Mouse (Mus musculus) forebrain, embryonic 13.5 days (tissue): ENCODE measurements at regions not wholly inside any gene's neighbourhood (a gene's known extent, or its start where the extent isn't known, plus 50 kb on each side); places are given as distances from the start of the nearest gene placed in this dataset.

ENCODE experiments used
- ATAC-seq: fragments of 200-750 bp; cut with Nextera tagmentation; 2 replicates; pipeline ENCODE4 v1.8.0; 2017
- H3K27ac ChIP-seq: fragments of 300-500 bp; sonication (generic); 2 replicates; pipeline ENCODE4 v1.5.1; 2015; ENCODE audit warnings: inconsistent platforms, mild to moderate bottlenecking, moderate library complexity
- H3K27me3 ChIP-seq: fragments of 300-500 bp; sonication (generic); 2 replicates; pipeline ENCODE4 v1.6.1; 2015; ENCODE audit warnings: mild to moderate bottlenecking, inconsistent platforms
- H3K36me3 ChIP-seq: fragments of 300-500 bp; sonication (generic); 2 replicates; pipeline ENCODE4 v1.6.1; 2015; ENCODE audit warnings: mild to moderate bottlenecking, inconsistent platforms; ENCODE audit not compliant: poor library complexity, severe bottlenecking
- H3K4me1 ChIP-seq: fragments of 300-500 bp; sonication (generic); 2 replicates; pipeline ENCODE4 v1.6.1; 2015; ENCODE audit warnings: inconsistent platforms
- H3K4me2 ChIP-seq: fragments of 300-500 bp; sonication (generic); 2 replicates; pipeline ENCODE4 v1.6.1; 2015; ENCODE audit warnings: inconsistent platforms, mild to moderate bottlenecking, moderate library complexity
- H3K4me3 ChIP-seq: fragments of 300-500 bp; sonication (generic); 2 replicates; pipeline ENCODE4 v1.5.1; 2015; ENCODE audit warnings: mild to moderate bottlenecking, inconsistent platforms
- H3K9ac ChIP-seq: fragments of 300-500 bp; sonication (generic); 2 replicates; pipeline ENCODE4 v1.6.1; 2015; ENCODE audit warnings: mild to moderate bottlenecking, inconsistent platforms
- H3K9me3 ChIP-seq: fragments of 300-500 bp; sonication (generic); replicated peaks from 2 replicates; pipeline ENCODE4 v1.6.1; 2016; ENCODE audit warnings: inconsistent platforms
- WGBS: fragments of 180-500 bp; shearing (Covaris S2); methylation state at CpG from one replicate; pipeline ENCODE4 v1.1.7; 2015; 5-methylcytosine and 5-hydroxymethylcytosine counted together

- Histone ChIP-seq H3K27ac (no peak overlapping the region), H3K4me3 (no peak overlapping the region), H3K4me1 (no peaks in the 10 kb centered on the region), H3K36me3 (no peaks in the 10 kb centered on the region), H3K9ac (no peak overlapping the region), H3K4me2 (no peak overlapping the region), H3K27me3 (no peaks in the 10 kb centered on the region), H3K9me3 (no peaks in the 10 kb centered on the region)
- 78% methylated on average over 1 of the region's 1 CpGs for WGBS
- ATAC-seq: no peak
These were observed 800.9 kb upstream of the A1bg start for GRCm38 (mm10) chr15:61723696-61724095.

GRCm38 (mm10) chr15:61718486-61718885 is 795.7 kb upstream of the A1bg start:
- ATAC-seq: no peak
- H3K4me1 ChIP-seq: no peaks in the 10 kb centered on the region
- no peak overlapping the region for H3K4me2 ChIP-seq
- H3K9me3 ChIP-seq: no peaks in the 10 kb centered on the region
- H3K27ac ChIP-seq: no peak overlapping the region
- no peak overlapping the region for H3K4me3 ChIP-seq
- H3K9ac ChIP-seq: no peak overlapping the region
- H3K27me3 ChIP-seq: no peaks in the 10 kb centered on the region
- H3K36me3 ChIP-seq: no peaks in the 10 kb centered on the region

GRCm38 (mm10) chr15:61717216-61717615 is 794.4 kb upstream of the A1bg start:
- ATAC-seq: no peak

GRCm38 (mm10) chr15:61713953-61714352 is 791.1 kb upstream of the A1bg start:
- no peaks in the 10 kb centered on the region for H3K27me3 ChIP-seq
- no peak overlapping the region for H3K27ac ChIP-seq
- no peaks in the 10 kb centered on the region for H3K4me1 ChIP-seq
- H3K9me3 ChIP-seq: no peaks in the 10 kb centered on the region
- no peaks in the 10 kb centered on the region for H3K36me3 ChIP-seq
- 80% methylated on average over 2 of the region's 2 CpGs for WGBS
- no peak overlapping the region for H3K4me2 ChIP-seq
- no peak overlapping the region for H3K4me3 ChIP-seq
- no peak overlapping the region for H3K9ac ChIP-seq
- no peak for ATAC-seq

More at GRCm38 (mm10) chr15:61717216-61717615, 794.4 kb upstream of the A1bg start:
- Histone ChIP-seq H3K36me3 (no peaks in the 10 kb centered on the region), H3K9me3 (no peaks in the 10 kb centered on the region), H3K9ac (no peak overlapping the region), H3K27me3 (no peaks in the 10 kb centered on the region), H3K27ac (no peak overlapping the region), H3K4me3 (no peak overlapping the region), H3K4me2 (no peak overlapping the region), H3K4me1 (no peaks in the 10 kb centered on the region)
- WGBS: 91% methylated on average over 1 of the region's 1 CpGs

GRCm38 (mm10) chr15:61708928-61709327 is 786.1 kb upstream of the A1bg start:
- no peaks in the 10 kb centered on the region for H3K36me3 ChIP-seq
- H3K27me3 ChIP-seq: no peaks in the 10 kb centered on the region
- 71% methylated on average over 4 of the region's 4 CpGs for WGBS
- H3K4me2 ChIP-seq: no peak overlapping the region
- no peak for ATAC-seq
- no peak overlapping the region for H3K27ac ChIP-seq
- H3K9ac ChIP-seq: no peak overlapping the region
- H3K4me1 ChIP-seq: no peaks in the 10 kb centered on the region
- no peaks in the 10 kb centered on the region for H3K9me3 ChIP-seq
- no peak overlapping the region for H3K4me3 ChIP-seq

GRCm38 (mm10) chr15:61707952-61708351 is 785.1 kb upstream of the A1bg start:
- Histone ChIP-seq H3K27me3 (no peaks in the 10 kb centered on the region), H3K27ac (no peak overlapping the region)
- 73% methylated on average over 6 of the region's 6 CpGs for WGBS

GRCm38 (mm10) chr15:61692679-61693078 is 769.9 kb upstream of the A1bg start:
- H3K4me2 ChIP-seq: no peak overlapping the region
- H3K9me3 ChIP-seq: no peaks in the 10 kb centered on the region
- peak; percentile 16; the same call in 1 of the 2 replicates for ATAC-seq
- no peaks in the 10 kb centered on the region for H3K27me3 ChIP-seq
- no peak overlapping the region for H3K9ac ChIP-seq
- H3K4me1 ChIP-seq: no peaks in the 10 kb centered on the region
- 86% methylated on average over 1 of the region's 1 CpGs for WGBS
- no peaks in the 10 kb centered on the region for H3K36me3 ChIP-seq
- H3K4me3 ChIP-seq: no peak overlapping the region
- H3K27ac ChIP-seq: no peak overlapping the region

More at GRCm38 (mm10) chr15:61707952-61708351, 785.1 kb upstream of the A1bg start:
- H3K9me3 ChIP-seq: no peaks in the 10 kb centered on the region
- no peak overlapping the region for H3K4me3 ChIP-seq
- H3K4me1 ChIP-seq: no peaks in the 10 kb centered on the region
- ATAC-seq: no peak
- H3K4me2 ChIP-seq: no peak overlapping the region
- no peaks in the 10 kb centered on the region for H3K36me3 ChIP-seq
- no peak overlapping the region for H3K9ac ChIP-seq

GRCm38 (mm10) chr15:61690425-61690824 is 767.6 kb upstream of the A1bg start:
- peak; percentile 43; the same call in 1 of the 2 replicates for ATAC-seq

GRCm38 (mm10) chr15:61689776-61690397 is 767.1 kb upstream of the A1bg start:
- Histone ChIP-seq H3K4me3 (no peak overlapping the region), H3K4me2 (no peak overlapping the region), H3K9ac (no peak overlapping the region), H3K9me3 (no peaks in the 10 kb centered on the region), H3K27ac (no peak overlapping the region), H3K36me3 (no peaks in the 10 kb centered on the region), H3K4me1 (no peaks in the 10 kb centered on the region), H3K27me3 (no peaks in the 10 kb centered on the region)
- WGBS: 81% methylated on average over 12 of the region's 12 CpGs
- no peak for ATAC-seq

More at GRCm38 (mm10) chr15:61690425-61690824, 767.6 kb upstream of the A1bg start:
- 75% methylated on average over 13 of the region's 13 CpGs for WGBS
- H3K36me3 ChIP-seq: no peaks in the 10 kb centered on the region
- H3K27ac ChIP-seq: no peak overlapping the region
- no peak overlapping the region for H3K4me3 ChIP-seq
- no peaks in the 10 kb centered on the region for H3K4me1 ChIP-seq
- H3K9ac ChIP-seq: no peak overlapping the region
- H3K4me2 ChIP-seq: no peak overlapping the region
- no peaks in the 10 kb centered on the region for H3K9me3 ChIP-seq
- no peaks in the 10 kb centered on the region for H3K27me3 ChIP-seq

- WGBS: 94% methylated on average over 4 of the region's 4 CpGs
- no peaks in the 10 kb centered on the region for H3K27me3 ChIP-seq
- H3K4me1 ChIP-seq: no peaks in the 10 kb centered on the region
- H3K9me3 ChIP-seq: no peaks in the 10 kb centered on the region
- no peak for ATAC-seq
- H3K27ac ChIP-seq: no peak overlapping the region
- H3K9ac ChIP-seq: no peak overlapping the region
- H3K4me2 ChIP-seq: no peak overlapping the region
- H3K4me3 ChIP-seq: no peak overlapping the region
- H3K36me3 ChIP-seq: no peaks in the 10 kb centered on the region
These were observed 760.2 kb upstream of the A1bg start for GRCm38 (mm10) chr15:61682968-61683367.

- H3K9me3 ChIP-seq: no peaks in the 10 kb centered on the region
- no peak overlapping the region for H3K4me3 ChIP-seq
- H3K4me2 ChIP-seq: no peak overlapping the region
- H3K4me1 ChIP-seq: no peaks in the 10 kb centered on the region
- no peaks in the 10 kb centered on the region for H3K36me3 ChIP-seq
- H3K27me3 ChIP-seq: no peaks in the 10 kb centered on the region
- H3K27ac ChIP-seq: no peak overlapping the region
- WGBS: 88% methylated on average over 5 of the region's 5 CpGs
- no peak overlapping the region for H3K9ac ChIP-seq
- no peak for ATAC-seq
These were observed 747.7 kb upstream of the A1bg start for GRCm38 (mm10) chr15:61670556-61670955.

GRCm38 (mm10) chr15:61660581-61660980 is 737.8 kb upstream of the A1bg start:
- WGBS: 71% methylated on average over 3 of the region's 3 CpGs

GRCm38 (mm10) chr15:61656951-61657350 is 734.1 kb upstream of the A1bg start:
- Histone ChIP-seq H3K36me3 (no peaks in the 10 kb centered on the region), H3K4me3 (no peak overlapping the region), H3K9me3 (no peaks in the 10 kb centered on the region), H3K4me1 (no peaks in the 10 kb centered on the region), H3K4me2 (no peak overlapping the region), H3K27ac (no peak overlapping the region), H3K9ac (no peak overlapping the region), H3K27me3 (no peaks in the 10 kb centered on the region)
- ATAC-seq: no peak

More at GRCm38 (mm10) chr15:61660581-61660980, 737.8 kb upstream of the A1bg start:
- Histone ChIP-seq H3K36me3 (no peaks in the 10 kb centered on the region), H3K4me2 (no peak overlapping the region), H3K4me3 (no peak overlapping the region), H3K4me1 (no peaks in the 10 kb centered on the region), H3K27ac (no peak overlapping the region), H3K9me3 (no peaks in the 10 kb centered on the region), H3K27me3 (no peaks in the 10 kb centered on the region), H3K9ac (no peak overlapping the region)
- no peak for ATAC-seq
